Mouse (Mus musculus) testis, adult 2 months (tissue): Measurements from ENCODE around the gene Ifi214. TPM values are rescaled to one million over a fixed set of nuclear protein-coding genes. Genes with fewer than 3 reads are reported as not detected.
"Not testable (repeated sequence)": the region's sequence is repeated elsewhere in the genome, so short reads cannot be mapped to it uniquely, and the experiment has no call there.

Source experiments
- H3K27ac ChIP-seq: fragments of 200-500 bp; 2 replicates; pipeline ENCODE4 v1.5.1; 2012; ENCODE audit warnings: low read depth, low read length; ENCODE audit not compliant: control insufficient read depth, insufficient read depth
- H3K27me3 ChIP-seq: fragments of 200-500 bp; 2 replicates; pipeline ENCODE4 v1.6.1; 2012; ENCODE audit warnings: mild to moderate bottlenecking, low read length, moderate library complexity; ENCODE audit not compliant: control insufficient read depth, insufficient read depth
- H3K36me3 ChIP-seq: fragments of 200-500 bp; 2 replicates; pipeline ENCODE4 v1.6.1; 2012; ENCODE audit warnings: mild to moderate bottlenecking, low read length; ENCODE audit not compliant: control insufficient read depth, insufficient read depth
- H3K4me1 ChIP-seq: fragments of 200-500 bp; 2 replicates; pipeline ENCODE4 v1.6.1; 2012; ENCODE audit warnings: low read length; ENCODE audit not compliant: control insufficient read depth, insufficient read depth
- H3K4me3 ChIP-seq: fragments of 200-500 bp; 2 replicates; pipeline ENCODE4 v1.5.1; 2012; ENCODE audit warnings: low read depth, mild to moderate bottlenecking, low read length, moderate library complexity, mixed read lengths; ENCODE audit not compliant: control insufficient read depth
- polyA plus RNA-seq: library from polyadenylated mRNA; depleted of rRNA; stranded (reverse); fragments of >200 nt; gene quantifications from 2 replicates; pipeline ENCODE4 v1.2.3, GENCODE M21; 2012; rRNA removed

The Ifi214 gene
- polyA plus RNA-seq, 1 experiment = 0.14 TPM

DNA sequence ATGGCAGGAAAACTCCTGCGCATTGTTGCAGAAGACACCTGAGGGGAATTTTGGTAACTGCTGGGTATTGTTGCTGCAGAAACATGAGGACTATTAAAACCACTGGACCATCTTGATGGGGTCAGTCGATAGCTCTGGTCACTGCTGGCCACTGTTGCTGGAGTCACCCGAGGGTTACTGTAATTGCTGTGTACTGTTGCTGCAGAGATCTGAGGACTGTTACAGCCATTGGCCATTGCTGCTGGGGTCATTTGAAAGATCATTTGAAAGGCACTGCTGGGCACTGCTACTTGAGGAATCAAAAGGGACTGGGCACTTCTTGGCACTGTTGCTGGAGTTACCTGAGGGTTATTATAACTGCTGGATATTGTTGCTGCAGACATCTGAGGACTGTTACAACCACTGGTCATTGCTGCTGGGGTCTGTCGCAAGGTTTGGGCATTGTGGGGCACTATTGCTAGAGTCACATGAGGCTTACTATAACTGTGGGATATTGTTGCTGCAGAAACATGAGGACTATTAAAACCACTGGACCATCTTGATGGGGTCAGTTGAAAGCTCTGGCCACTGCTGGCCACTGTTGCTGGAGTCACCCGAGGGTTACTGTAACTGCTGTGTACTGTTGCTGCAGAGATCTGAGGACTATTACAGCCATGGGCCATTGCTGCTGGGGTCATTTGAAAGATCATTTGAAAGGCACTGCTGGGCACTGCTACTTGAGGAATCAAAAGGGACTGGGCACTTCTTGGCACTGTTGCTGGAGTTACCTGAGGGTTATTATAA is 55.2 kb downstream of the Ifi214 start:
- not testable (repeated sequence) for H3K4me1 ChIP-seq, H3K36me3 ChIP-seq, H3K27me3 ChIP-seq, H3K4me3 ChIP-seq, H3K27ac ChIP-seq

Other genes with a start within 250 kb of the Ifi214 start
- 0.23 and 0.26 TPM in 2 replicates for gene Ackr1, start 202.2 kb downstream of the Ifi214 start, polyA plus RNA-seq
- gene Aim2, start 185.1 kb downstream of the Ifi214 start, polyA plus RNA-seq = 0.12 and 0.27 TPM in 2 replicates
- 0.11 and 0.22 TPM in 2 replicates for gene Cadm3, start 168.3 kb downstream of the Ifi214 start, polyA plus RNA-seq
- 0.06 and 0.18 TPM in 2 replicates for gene Ifi206, start 44.9 kb downstream of the Ifi214 start, polyA plus RNA-seq
- 0.05 TPM in 2 replicates for gene Ifi213, start 63.3 kb upstream of the Ifi214 start, polyA plus RNA-seq
- 1.0 TPM in 2 replicates for gene Ifi209, start 95.0 kb upstream of the Ifi214 start, polyA plus RNA-seq
- gene Ifi208, start 137.7 kb upstream of the Ifi214 start, polyA plus RNA-seq = 0.07 and 0.14 TPM in 2 replicates
- 0.81 and 0.88 TPM in 2 replicates for gene Ifi207, start 205.8 kb upstream of the Ifi214 start, polyA plus RNA-seq
- 0.14 TPM in 1 of 2 replicates, not detected in the other for gene Ifi204, start 231.0 kb upstream of the Ifi214 start, polyA plus RNA-seq